Mouse (Mus musculus) midbrain, embryonic 11.5 days (tissue): Measurements from ENCODE around the gene Bola1. TPM values are rescaled to one million over a fixed set of nuclear protein-coding genes. Genes with fewer than 3 reads are reported as not detected.

ENCODE experiments used
- ATAC-seq: fragments of 200-750 bp; cut with Nextera tagmentation; 2 replicates; pipeline ENCODE4 v1.8.0; 2017; ENCODE audit warnings: moderate TSS enrichment, moderate library complexity; ENCODE audit not compliant: low FRiP score
- DNase-seq: peaks from one replicate; pipeline ENCODE4 v3.0.0; 2015; ENCODE audit warnings: low spot score; ENCODE audit errors: missing footprints
- H3K27ac ChIP-seq: fragments of 300-500 bp; sonication (generic); 2 replicates; pipeline ENCODE4 v1.5.1; 2014; ENCODE audit warnings: low read depth, low read length
- H3K27me3 ChIP-seq: fragments of 300-500 bp; sonication (generic); 2 replicates; pipeline ENCODE4 v1.6.1; 2014; ENCODE audit warnings: mild to moderate bottlenecking, low read length, moderate library complexity, mixed read lengths; ENCODE audit not compliant: control insufficient read depth, insufficient read depth
- H3K36me3 ChIP-seq: fragments of 300-500 bp; sonication (generic); 2 replicates; pipeline ENCODE4 v1.6.1; 2014; ENCODE audit warnings: mild to moderate bottlenecking, low read length, moderate library complexity, mixed read lengths; ENCODE audit not compliant: control insufficient read depth, insufficient read depth
- H3K4me1 ChIP-seq: fragments of 300-500 bp; sonication (generic); 2 replicates; pipeline ENCODE4 v1.6.1; 2014; ENCODE audit warnings: low read length; ENCODE audit not compliant: control insufficient read depth, insufficient read depth
- H3K4me2 ChIP-seq: fragments of 300-500 bp; sonication (generic); 2 replicates; pipeline ENCODE4 v1.6.1; 2014; ENCODE audit warnings: mild to moderate bottlenecking, moderate library complexity
- H3K4me3 ChIP-seq: fragments of 300-500 bp; sonication (generic); 2 replicates; pipeline ENCODE4 v1.5.1; 2014; ENCODE audit warnings: low read depth, low read length
- H3K9ac ChIP-seq: fragments of 300-500 bp; sonication (generic); 2 replicates; pipeline ENCODE4 v1.6.1; 2014; ENCODE audit warnings: low read length
- H3K9me3 ChIP-seq: fragments of 300-500 bp; sonication (generic); 2 replicates; pipeline ENCODE4 v1.6.1; 2016; ENCODE audit warnings: low read length; ENCODE audit not compliant: control insufficient read depth
- WGBS: fragments of 180-500 bp; shearing (Covaris S2); extraction: QIAGEN DNeasy Blood & Tissue Kit; methylation state at CpG from one replicate; pipeline ENCODE4 v1.1.7; 2014; 5-methylcytosine and 5-hydroxymethylcytosine counted together
- microRNA-seq: library from miRNA; unstranded; fragments of <30 nt; microRNA quantifications from one replicate; pipeline ENCODE4, GENCODE M21; 2017
- polyA plus RNA-seq: library from polyadenylated mRNA; unstranded; fragments of >200 nt; fragmentation: Nextera tagmentation; extraction: Ambion mirVana; gene quantifications from 2 replicates; pipeline ENCODE4 v1.2.1, GENCODE M21; 2014

The Bola1 gene
- polyA plus RNA-seq, 1 experiment from 2014 or later, result 83.9 TPM

GRCm38 (mm10) chr3:96152611-96153010, 66.9 kb downstream of the Bola1 start:
- DNase-seq, result no peak
- no peak for ATAC-seq
- Histone ChIP-seq H3K9me3 (no peaks in the 10 kb centered on the region), H3K27ac (no peak overlapping the region), H3K4me2 (no peak overlapping the region), H3K36me3 (peaks cover 11% of the 10 kb centered on the region; the same call in 1 of the 2 replicates), H3K9ac (no peak overlapping the region), H3K4me1 (no peaks in the 10 kb centered on the region), H3K27me3 (no peaks in the 10 kb centered on the region), H3K4me3 (no peak overlapping the region)
- WGBS, result 92% methylated on average over 5 of the region's 5 CpGs

- Histone ChIP-seq H3K27me3 (no peaks in the 10 kb centered on the region), H3K36me3 (peaks cover 11% of the 10 kb centered on the region; the same call in 1 of the 2 replicates), H3K4me1 (no peaks in the 10 kb centered on the region), H3K27ac (no peak overlapping the region), H3K9ac (no peak overlapping the region), H3K4me3 (no peak overlapping the region), H3K4me2 (no peak overlapping the region), H3K9me3 (no peaks in the 10 kb centered on the region)
- DNase-seq, result no peak
- ATAC-seq, result no peak
- 91% methylated on average over 7 of the region's 7 CpGs for WGBS
Measured at GRCm38 (mm10) chr3:96151836-96152235, 67.7 kb downstream of the Bola1 start.

- Histone ChIP-seq H3K9me3 (no peaks in the 10 kb centered on the region), H3K4me3 (no peak overlapping the region), H3K9ac (no peak overlapping the region), H3K4me1 (no peaks in the 10 kb centered on the region), H3K36me3 (no peaks in the 10 kb centered on the region; the same call in 1 of the 2 replicates), H3K27ac (no peak overlapping the region), H3K4me2 (no peak overlapping the region), H3K27me3 (no peaks in the 10 kb centered on the region)
- WGBS, result 30% methylated on average over 5 of the region's 5 CpGs
- ATAC-seq (no peak), DNase-seq (peak; percentile 91)
Measured at GRCm38 (mm10) chr3:96147950-96148349, 71.6 kb downstream of the Bola1 start.

Small RNA genes lying within 50 kb of the gene (microRNA-seq; reads per million reads assigned to microRNA genes)
- gene Gm44492, result 1.1 reads per million
- gene Gm47311, result not detected
- gene Gm47313, result not detected

Other genes with a start within 250 kb of the Bola1 start
- gene Plekho1, start 223.7 kb downstream of the Bola1 start, polyA plus RNA-seq, result 62.9 and 70.7 TPM in 2 replicates
- 24.7 and 29.5 TPM in 2 replicates for gene Vps45, start 161.2 kb downstream of the Bola1 start, polyA plus RNA-seq
- gene Otud7b, start 115.2 kb downstream of the Bola1 start, polyA plus RNA-seq, result 8.8 and 9.4 TPM in 2 replicates
- 10.5 and 12.8 TPM in 2 replicates for gene Mtmr11, start 57.7 kb downstream of the Bola1 start, polyA plus RNA-seq
- 187 and 216 TPM in 2 replicates for gene Sf3b4, start 47.4 kb downstream of the Bola1 start, polyA plus RNA-seq
- 9.4 and 10.3 TPM in 2 replicates for gene Sv2a, start 38.6 kb downstream of the Bola1 start, polyA plus RNA-seq
- gene Hist2h2ab, start 156 bp upstream of the Bola1 start, polyA plus RNA-seq, result 0.86 and 1.7 TPM in 2 replicates
- 12.7 and 16.0 TPM in 2 replicates for gene Hist2h2ac, start 1.2 kb upstream of the Bola1 start, polyA plus RNA-seq
- 14.0 and 15.0 TPM in 2 replicates for gene Hist2h2be, start 1.4 kb upstream of the Bola1 start, polyA plus RNA-seq
- 10.6 and 13.8 TPM in 2 replicates for gene Hist2h3c2, start 19.4 kb upstream of the Bola1 start, polyA plus RNA-seq
- 50.9 and 55.2 TPM in 2 replicates for gene Hist2h2aa2, start 20.6 kb upstream of the Bola1 start, polyA plus RNA-seq
- 16.3 and 17.4 TPM in 2 replicates for gene Hist2h2aa1, start 25.8 kb upstream of the Bola1 start, polyA plus RNA-seq
- gene Hist2h3c1, start 27.0 kb upstream of the Bola1 start, polyA plus RNA-seq, result 1.1 and 2.7 TPM in 2 replicates
- 5.0 and 5.4 TPM in 2 replicates for gene Hist2h4, start 43.6 kb upstream of the Bola1 start, polyA plus RNA-seq
- gene Hist2h3b, start 48.9 kb upstream of the Bola1 start, polyA plus RNA-seq, result 94.4 and 97.1 TPM in 2 replicates
- gene Hist2h2bb, start 50.0 kb upstream of the Bola1 start, polyA plus RNA-seq, result 18.3 and 26.8 TPM in 2 replicates
- gene Fcgr1, start 74.3 kb upstream of the Bola1 start, polyA plus RNA-seq, result 1.7 and 2.1 TPM in 2 replicates
- not detected in 2 replicates for gene BC107364, start 232.6 kb upstream of the Bola1 start, polyA plus RNA-seq